Mouse (Mus musculus) right cerebral cortex, adult 2 months (tissue): Measurements from ENCODE around the gene Zfp358.
A peak's percentile ranks its signal among the peaks of the same experiment; 100 is the strongest.

Experiments
- DNase-seq, 2 experiments: peaks; one replicate each; pipeline ENCODE4 v3.0.0; 2021 to 2022; ENCODE audit warnings: low spot score in 2 of 2

Zfp358 gene

GRCm38 (mm10) chr8:3492901-3493844 is at the start of gene Zfp358:
Gene Zfp358, plus strand, starts transcription at chr8:3493138.
- peak; percentile 49 to 62 for DNase-seq

DNA sequence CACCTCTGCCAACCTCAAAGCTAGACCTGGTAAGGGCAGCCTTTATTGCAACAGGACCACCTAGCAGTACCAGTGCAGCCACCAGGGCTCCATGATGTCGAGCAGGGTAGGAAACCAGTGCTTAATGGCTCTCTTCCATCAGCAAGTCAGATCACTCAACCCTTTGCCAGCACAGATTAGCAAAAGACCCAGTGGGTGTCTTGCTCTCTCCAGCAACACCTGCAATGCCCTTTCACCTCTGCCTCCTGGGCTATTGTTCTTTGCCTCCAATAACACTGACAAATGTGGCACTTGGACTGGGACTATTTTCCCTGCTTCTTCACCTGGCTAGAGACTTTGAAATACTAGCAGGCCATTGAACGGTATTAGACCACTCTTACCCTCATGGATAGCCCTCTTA is 43.7 kb upstream of the Zfp358 start:
- DNase-seq, result no peak

GRCm38 (mm10) chr8:3450670-3451069 is 42.3 kb upstream of the Zfp358 start:
- DNase-seq, result no peak

DNA sequence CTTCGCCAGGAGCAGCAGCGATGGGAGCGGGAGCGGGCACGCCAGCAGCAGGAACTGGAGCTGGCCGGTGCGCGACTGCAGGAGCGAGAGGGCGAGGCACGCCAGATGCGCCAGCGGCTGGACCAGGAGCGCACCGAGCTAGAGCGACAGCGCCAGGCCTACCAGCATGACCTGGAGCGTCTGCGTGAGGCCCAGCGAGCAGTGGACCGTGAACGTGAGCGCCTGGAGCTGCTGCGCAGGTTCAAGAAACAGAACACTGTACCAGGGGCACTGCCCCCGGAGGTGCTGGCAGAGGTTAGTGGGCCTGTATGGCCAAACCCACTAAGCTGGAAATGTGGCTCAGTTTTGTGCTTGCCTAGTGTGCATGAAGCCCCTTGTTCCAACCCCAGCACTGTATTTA is 40.9 kb upstream of the Zfp358 start:
- no peak for DNase-seq

GRCm38 (mm10) chr8:3463248-3463647 is 29.7 kb upstream of the Zfp358 start:
- DNase-seq, result no peak

DNA sequence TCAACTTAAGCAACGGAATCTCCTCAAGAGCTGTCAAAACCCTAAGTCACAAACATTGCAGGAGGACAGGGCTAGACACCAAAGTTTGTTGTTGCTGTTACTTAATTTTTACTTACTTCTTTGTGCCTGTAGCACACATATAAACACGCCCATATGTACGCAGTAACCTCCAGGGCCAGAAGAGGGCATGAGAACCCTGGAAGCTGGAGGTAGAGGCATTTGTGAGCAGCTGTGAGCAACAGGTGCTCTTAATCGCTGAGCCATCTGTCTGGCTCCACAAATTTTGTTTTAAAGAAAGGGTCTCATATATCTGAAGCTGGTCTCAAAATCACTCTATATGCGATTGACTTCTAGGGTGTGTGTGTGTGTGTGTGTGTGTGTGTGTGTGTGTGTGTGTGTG is 28.6 kb upstream of the Zfp358 start:
- DNase-seq, result no peak

GRCm38 (mm10) chr8:3467006-3467885 is 25.7 kb upstream of the Zfp358 start, which contains the start of gene Pex11g:
Gene Pex11g, minus strand, starts transcription at chr8:3467680.
- DNase-seq, result peak; percentile 81 to 89

DNA sequence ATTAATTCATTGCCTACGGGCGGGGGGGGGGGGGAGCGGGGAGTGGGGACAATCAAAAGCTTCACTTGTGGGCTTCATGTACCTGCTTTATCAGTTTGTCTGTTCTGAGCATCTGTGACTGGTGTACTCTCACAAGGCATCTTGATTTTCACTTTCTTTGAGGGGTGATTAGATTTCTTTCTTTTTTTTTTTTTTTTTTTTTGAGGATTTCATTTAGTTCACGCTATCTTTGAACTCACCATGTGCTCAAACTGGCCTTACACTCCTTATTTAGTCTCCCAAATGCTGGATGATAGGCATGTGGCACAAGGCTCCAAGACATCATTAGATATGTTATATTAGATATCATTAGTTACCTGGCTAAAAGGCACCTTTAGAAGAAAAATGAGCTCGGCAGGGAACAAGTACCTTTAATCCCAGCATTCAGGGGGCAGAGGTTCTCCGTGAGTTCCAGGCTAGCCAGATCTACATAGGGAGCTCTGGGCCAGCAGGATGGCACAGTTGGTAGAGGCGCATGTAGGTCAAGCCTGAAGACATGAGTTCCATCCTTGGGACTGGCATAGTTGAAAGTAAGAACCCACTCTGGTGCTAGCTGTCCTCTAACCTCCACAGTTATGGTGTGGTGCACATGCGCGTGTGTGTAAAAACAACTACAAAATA is 24.9 kb upstream of the Zfp358 start:
- no peak for DNase-seq

DNA sequence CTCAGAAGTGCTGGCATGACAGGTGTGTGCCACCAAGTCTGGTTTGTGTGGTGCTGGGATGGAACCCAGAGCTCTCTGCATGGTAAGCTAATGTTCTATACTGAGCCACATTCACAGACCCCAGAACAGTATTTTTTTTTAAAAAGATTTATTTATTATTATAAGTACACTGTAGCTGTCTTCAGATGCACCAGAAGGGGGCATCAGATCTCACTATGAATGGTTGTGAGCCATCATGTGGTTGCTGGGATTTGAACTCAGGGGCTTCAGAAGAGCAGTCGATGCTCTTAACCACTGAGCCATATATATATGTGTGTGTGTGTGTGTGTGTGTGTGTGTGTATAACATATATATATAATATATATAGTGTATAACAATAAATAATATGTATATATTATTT is 24.1 kb upstream of the Zfp358 start:
- DNase-seq, result no peak

DNA sequence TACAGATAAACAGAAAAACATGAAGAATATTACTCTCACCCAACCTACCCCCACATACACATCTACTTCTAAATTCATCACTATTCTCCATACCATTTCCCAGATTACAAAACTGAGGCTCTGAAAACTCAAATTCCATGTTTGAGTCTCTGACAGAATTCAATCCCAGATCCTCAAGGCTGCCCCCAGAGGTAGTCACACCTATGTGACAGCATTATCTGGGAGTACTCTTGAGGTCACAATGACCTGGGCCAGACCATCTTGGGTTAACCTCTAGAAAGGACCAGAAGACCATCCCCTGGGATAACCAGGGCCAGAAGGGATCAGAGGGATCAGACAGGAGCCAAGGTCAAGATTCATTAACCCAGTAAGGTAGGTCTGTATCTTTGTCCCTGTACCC is 22.4 kb upstream of the Zfp358 start, which contains the start of gene Tex45:
Gene Tex45, plus strand, starts transcription at position 301 of the 400 bp plus-strand sequence.
- no peak for DNase-seq

GRCm38 (mm10) chr8:3475715-3476429 is 17.1 kb upstream of the Zfp358 start:
- no peak for DNase-seq

DNA sequence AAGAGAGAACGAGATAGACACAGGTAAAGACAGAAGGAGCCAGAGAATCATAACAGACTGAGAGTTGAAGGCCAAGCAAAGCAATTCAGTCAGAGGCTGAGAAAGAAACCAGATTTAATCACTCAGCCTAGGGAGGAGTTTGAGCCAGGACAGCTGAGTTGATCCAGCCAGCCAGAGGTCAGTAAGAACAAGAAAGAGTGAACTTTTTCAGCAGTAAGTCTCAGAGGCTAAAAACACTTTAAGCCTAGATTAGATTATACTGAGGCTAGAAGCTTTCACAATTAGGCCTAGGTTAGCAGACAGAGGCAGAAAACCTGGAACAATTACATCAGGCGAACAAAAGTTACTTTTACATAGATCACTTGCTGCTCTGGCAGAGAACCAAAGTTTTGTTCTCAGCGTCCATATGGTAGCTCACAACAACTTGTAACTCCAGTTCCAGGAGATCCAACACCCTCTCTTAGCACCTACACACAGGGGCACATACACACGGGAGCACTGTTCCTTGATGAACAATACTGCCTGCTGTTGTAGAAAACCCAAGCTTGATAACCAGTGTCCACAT is 12.6 kb upstream of the Zfp358 start:
- no peak for DNase-seq

DNA sequence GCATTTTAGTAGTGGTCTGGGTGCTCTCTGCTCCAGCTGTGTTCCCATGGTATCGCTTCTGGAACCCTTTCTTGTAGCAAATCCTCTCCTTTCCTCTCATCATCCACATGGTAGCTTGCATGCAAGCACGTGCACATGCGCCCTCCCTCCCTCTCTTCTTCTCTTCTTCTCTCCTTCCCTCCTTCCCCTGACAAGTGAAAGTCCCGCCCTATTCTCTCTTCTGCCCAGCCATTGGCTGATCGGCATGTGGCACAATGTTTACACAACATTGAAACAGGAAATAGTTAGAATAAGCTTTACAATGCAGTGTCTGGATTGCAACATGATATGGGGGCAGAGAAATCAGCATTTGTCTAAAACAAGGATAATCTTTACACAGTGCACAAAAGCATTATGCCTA is 11.3 kb upstream of the Zfp358 start:
- DNase-seq, result no peak

- DNase-seq, result no peak
Observed at GRCm38 (mm10) chr8:3482240-3482740, 10.6 kb upstream of the Zfp358 start.

DNA sequence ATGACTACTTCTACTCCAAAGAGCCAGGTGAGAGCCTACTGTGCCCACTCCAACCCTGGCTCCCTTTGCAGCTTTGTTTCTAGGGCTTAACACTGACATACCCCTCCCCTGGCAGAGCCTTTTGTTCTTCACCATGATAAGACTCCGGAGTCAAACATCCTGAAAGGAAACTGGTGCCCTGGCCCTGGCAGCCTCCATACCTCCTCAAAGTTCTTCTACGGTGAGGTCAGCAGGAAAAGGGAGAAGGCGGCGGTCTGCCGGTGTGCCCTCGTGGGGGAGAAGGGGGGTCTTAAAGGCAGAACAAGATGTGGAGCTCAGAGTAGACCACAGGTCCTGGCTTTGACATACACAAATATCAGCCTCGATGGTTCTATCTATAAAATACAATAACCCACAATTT is 9.4 kb upstream of the Zfp358 start:
- DNase-seq, result no peak

DNA sequence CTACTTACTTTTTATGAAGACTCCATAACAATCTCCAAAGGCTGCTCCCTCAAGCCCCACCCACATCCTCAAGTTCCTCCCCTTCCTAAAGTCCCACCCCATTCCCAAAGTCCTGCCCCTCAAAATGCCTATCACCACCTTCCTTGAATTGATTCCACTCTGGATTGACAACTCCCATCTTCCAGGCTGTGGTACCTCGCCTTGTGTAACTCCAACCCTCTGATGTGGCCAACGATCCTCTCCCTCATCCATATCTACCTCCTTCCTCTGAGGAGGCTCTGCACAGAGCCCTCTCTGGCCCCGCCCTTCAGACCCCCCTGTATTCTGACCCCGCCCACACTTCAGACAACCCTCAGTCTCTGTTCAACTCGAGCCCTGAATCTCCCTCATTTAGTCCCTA is 7.7 kb upstream of the Zfp358 start:
- DNase-seq, result no peak

GRCm38 (mm10) chr8:3493845-3494208 is 889 bp downstream of the Zfp358 start:
- DNase-seq, result no peak

DNA sequence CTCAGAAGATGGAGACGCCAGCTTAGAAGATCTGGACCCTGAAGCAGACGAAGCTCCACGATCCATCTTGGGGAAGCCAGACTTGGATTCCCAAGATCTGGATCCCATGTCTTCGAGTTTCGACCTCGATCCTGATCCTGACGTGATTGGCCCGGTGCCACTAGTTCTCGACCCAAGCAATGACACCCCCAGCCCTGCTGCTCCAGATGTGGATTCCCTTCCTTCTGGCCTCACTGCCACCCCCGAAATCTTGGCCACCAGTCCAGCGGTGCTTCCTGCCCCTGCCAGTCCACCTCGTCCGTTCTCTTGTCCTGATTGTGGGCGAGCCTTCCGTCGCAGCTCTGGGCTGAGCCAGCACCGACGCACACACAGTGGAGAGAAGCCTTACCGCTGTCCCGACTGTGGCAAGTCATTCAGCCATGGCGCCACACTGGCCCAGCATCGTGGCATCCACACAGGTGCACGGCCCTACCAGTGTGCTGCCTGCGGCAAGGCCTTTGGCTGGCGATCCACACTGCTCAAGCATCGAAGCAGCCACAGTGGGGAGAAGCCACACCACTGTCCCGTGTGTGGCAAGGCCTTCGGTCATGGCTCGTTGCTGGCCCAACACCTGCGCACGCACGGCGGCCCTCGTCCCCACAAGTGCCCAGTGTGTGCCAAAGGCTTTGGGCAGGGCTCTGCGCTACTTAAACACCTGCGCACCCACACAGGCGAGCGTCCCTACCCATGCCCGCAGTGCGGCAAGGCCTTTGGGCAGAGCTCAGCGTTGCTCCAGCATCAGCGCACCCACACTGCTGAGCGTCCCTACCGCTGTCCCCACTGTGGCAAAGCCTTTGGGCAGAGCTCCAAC is 2.9 kb downstream of the Zfp358 start:
- DNase-seq, result no peak

- DNase-seq, result no peak
Observed at GRCm38 (mm10) chr8:3496428-3496748, 3.5 kb downstream of the Zfp358 start.

DNA sequence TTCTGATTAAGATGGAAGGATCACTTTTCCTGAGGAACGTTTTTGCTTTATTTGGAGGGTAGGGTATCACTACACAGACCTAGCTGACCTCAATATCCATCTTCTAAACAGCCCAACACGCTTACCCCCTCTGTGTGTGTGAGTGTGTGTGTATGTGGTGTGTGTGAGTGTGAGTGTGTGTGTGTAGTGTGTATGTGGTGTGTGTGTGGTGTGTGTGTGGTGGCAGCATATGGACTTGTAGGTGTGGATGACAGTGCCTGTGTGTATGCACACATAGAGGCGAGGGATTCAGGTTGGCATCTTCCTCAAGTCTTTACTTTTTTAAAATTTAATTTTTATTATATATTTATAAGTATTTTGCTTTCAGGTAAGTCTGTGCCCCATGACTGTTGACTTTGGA is 5.6 kb downstream of the Zfp358 start:
- no peak for DNase-seq
